ENCODE assay signal across 8 mouse cellular contexts in the genomic region with DNA sequence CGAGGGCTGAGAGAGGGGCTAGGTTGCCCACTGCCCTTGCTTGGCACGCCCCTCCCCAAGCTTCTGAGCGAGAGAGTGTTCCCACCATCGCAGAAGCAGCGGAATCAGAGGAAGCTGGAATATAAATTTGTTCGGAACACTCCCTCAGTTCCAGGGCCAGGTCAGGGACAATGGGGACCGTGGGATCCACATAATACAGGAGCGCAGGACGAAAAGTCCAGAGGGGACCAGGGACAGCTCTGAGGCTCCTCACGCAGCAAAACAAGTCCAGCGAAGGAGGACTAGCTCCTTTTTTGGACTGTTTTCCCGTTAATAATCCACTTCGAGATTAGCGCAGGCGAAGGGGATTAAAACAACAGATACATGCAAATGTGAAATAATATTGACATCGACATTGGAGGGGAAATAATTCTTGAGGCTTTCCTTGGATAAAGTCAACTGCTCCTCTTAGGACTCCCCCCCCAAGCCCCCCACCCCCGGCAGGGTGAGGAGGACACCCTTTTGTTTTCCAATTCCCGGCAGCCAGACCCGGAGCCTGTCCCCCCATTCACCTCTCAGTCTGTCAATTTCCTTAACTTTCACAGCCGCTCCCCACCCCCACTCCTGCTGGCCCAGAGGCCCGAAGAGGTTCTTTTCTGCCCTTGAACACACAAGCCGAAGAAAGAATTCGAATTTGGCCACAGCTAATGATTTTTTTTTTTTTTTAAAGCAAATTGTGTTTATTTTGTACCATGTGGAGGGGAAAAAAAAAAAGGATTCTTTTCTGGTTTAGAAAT. TPM values are rescaled to one million over a fixed set of nuclear protein-coding genes. Genes with fewer than 3 reads are reported as not detected.
A peak's percentile ranks its signal among the peaks of the same experiment; 100 is the strongest.
DNase-seq lines count a peak whose midpoint lies in the region; ATAC-seq and TF ChIP-seq lines count a peak whose summit lies in the region.

No protein-coding gene starts in this region.

- H3K4me1 ChIP-seq in cerebellum, adult 2 months (ENCODE audit: control insufficient read depth, insufficient read depth, low read length) = 0 out of 2 replicates have a peak, but pooled peaks cover 2% of the 10 kb centered on the region
- peaks cover 31% of the 10 kb centered on the region for H3K4me1 ChIP-seq in forebrain, embryonic 12.5 days
- H3K4me1 ChIP-seq in hindbrain, embryonic 10.5 days (replicated peaks) = peaks cover 37% of the 10 kb centered on the region
- H3K4me1 ChIP-seq in limb, embryonic 11.5 days (ENCODE audit: control insufficient read depth, insufficient read depth, low read length) = peaks cover 6% of the 10 kb centered on the region
- H3K4me1 ChIP-seq in midbrain, embryonic 12.5 days = peaks cover 28% of the 10 kb centered on the region

- no peaks in the 10 kb centered on the region for H3K36me3 ChIP-seq in forebrain, embryonic 12.5 days (replicated peaks)
- H3K36me3 ChIP-seq in hindbrain, embryonic 10.5 days = no peaks in the 10 kb centered on the region
- no peaks in the 10 kb centered on the region for H3K36me3 ChIP-seq in limb, embryonic 11.5 days (ENCODE audit: control insufficient read depth, insufficient read depth, low read length)
- H3K36me3 ChIP-seq in midbrain, embryonic 12.5 days = no peaks in the 10 kb centered on the region

- peak; percentile 25 to 27 for DNase-seq in cerebellum, adult 2 months
- DNase-seq in cerebellum, adult 11-12 months = no peak
- DNase-seq in R1 (ENCODE audit: low read depth, low spot score) = peak; percentile 29
- peak; percentile 76 for DNase-seq in hindbrain, embryonic 10.5 days (ENCODE audit: low spot score)
- no peak for DNase-seq in limb, embryonic 11.5 days (ENCODE audit: low spot score)

- no peak for TF ChIP-seq POLR2A in cerebellum, adult 2 months (IDR thresholded peaks at IDR 0.05; ENCODE audit: borderline replicate concordance, insufficient read depth, low read length)

- H3K27me3 ChIP-seq in cerebellum, adult 2 months (ENCODE audit: control insufficient read depth, insufficient read depth, low read length) = peaks cover 11% of the 10 kb centered on the region; the same call in 1 of the 2 replicates
- H3K27me3 ChIP-seq in forebrain, embryonic 12.5 days = no peaks in the 10 kb centered on the region
- H3K27me3 ChIP-seq in hindbrain, embryonic 10.5 days (ENCODE audit: insufficient read depth, poor library complexity, severe bottlenecking) = no peaks in the 10 kb centered on the region
- peaks cover 7% of the 10 kb centered on the region for H3K27me3 ChIP-seq in limb, embryonic 11.5 days (ENCODE audit: control insufficient read depth, insufficient read depth, low read length)
- H3K27me3 ChIP-seq in midbrain, embryonic 12.5 days = no peaks in the 10 kb centered on the region

- no peaks in the 10 kb centered on the region for H3K9me3 ChIP-seq in forebrain, embryonic 12.5 days
- H3K9me3 ChIP-seq in hindbrain, embryonic 10.5 days = no peaks in the 10 kb centered on the region
- no peaks in the 10 kb centered on the region for H3K9me3 ChIP-seq in limb, embryonic 11.5 days (ENCODE audit: control insufficient read depth, low read length)
- no peaks in the 10 kb centered on the region for H3K9me3 ChIP-seq in midbrain, embryonic 12.5 days

- WGBS in cerebellum, adult 2 months = 3% methylated on average over 23 of the region's 23 CpGs
- WGBS in forebrain, embryonic 12.5 days = under 1% methylated on average over 23 of the region's 23 CpGs
- WGBS in hindbrain, embryonic 10.5 days = under 1% methylated on average over 23 of the region's 23 CpGs
- under 1% methylated on average over 23 of the region's 23 CpGs for WGBS in limb, embryonic 11.5 days
- WGBS in midbrain, embryonic 12.5 days = under 1% methylated on average over 23 of the region's 23 CpGs

- no peak for TF ChIP-seq CTCF in cerebellum, adult 2 months (IDR thresholded peaks at IDR 0.05; ENCODE audit: borderline replicate concordance, insufficient read depth, low read depth, low read length)

- ATAC-seq in forebrain, embryonic 12.5 days (ENCODE audit: low FRiP score) = peak; percentile 45
- ATAC-seq in limb, embryonic 11.5 days (ENCODE audit: insufficient number of reproducible peaks, low FRiP score, low TSS enrichment, low read depth) = no peak
- ATAC-seq in midbrain, embryonic 12.5 days (ENCODE audit: low FRiP score, low read depth) = peak; percentile 45
- ATAC-seq in frontal cortex, adult (ENCODE audit: low TSS enrichment) = no peak

- peak overlapping the region; percentile 72 for H3K4me2 ChIP-seq in forebrain, embryonic 12.5 days
- peak overlapping the region; percentile 82 for H3K4me2 ChIP-seq in limb, embryonic 11.5 days (ENCODE audit: low read depth, severe bottlenecking)
- H3K4me2 ChIP-seq in midbrain, embryonic 12.5 days (replicated peaks) = peak overlapping the region; percentile 71

- H3K27ac ChIP-seq in cerebellum, adult 2 months (ENCODE audit: insufficient read depth, low read length) = peak overlapping the region; percentile 69; the same call in 1 of the 2 replicates
- peak overlapping the region; percentile 91 for H3K27ac ChIP-seq in forebrain, embryonic 12.5 days
- H3K27ac ChIP-seq in hindbrain, embryonic 10.5 days = peak overlapping the region; percentile 95
- no peak overlapping the region for H3K27ac ChIP-seq in limb, embryonic 11.5 days (replicated peaks; ENCODE audit: low read depth, low read length)
- peak overlapping the region; percentile 92 for H3K27ac ChIP-seq in midbrain, embryonic 12.5 days (replicated peaks)

- H3K4me3 ChIP-seq in cerebellum, adult 2 months (replicated peaks; ENCODE audit: insufficient read depth, low read depth, low read length) = peak overlapping the region; percentile 19
- peak overlapping the region; percentile 60 for H3K4me3 ChIP-seq in forebrain, embryonic 12.5 days (replicated peaks)
- peak overlapping the region; percentile 70 for H3K4me3 ChIP-seq in hindbrain, embryonic 10.5 days
- H3K4me3 ChIP-seq in limb, embryonic 11.5 days (ENCODE audit: low read depth, low read length) = peak overlapping the region; percentile 43
- H3K4me3 ChIP-seq in midbrain, embryonic 12.5 days = peak overlapping the region; percentile 56

- H3K9ac ChIP-seq in forebrain, embryonic 12.5 days = peak overlapping the region; percentile 74
- H3K9ac ChIP-seq in limb, embryonic 11.5 days (ENCODE audit: low read length) = no peak overlapping the region
- peak overlapping the region; percentile 65 for H3K9ac ChIP-seq in midbrain, embryonic 12.5 days (replicated peaks)

RNA-seq across cellular contexts. Expression of a gene that starts 1.3 kb away (rescaled TPM):
- 35.8 and 40.5 TPM in 2 replicates for polyA plus RNA-seq in cerebellum, adult 2 months (2012; rRNA removed)
- polyA plus RNA-seq in forebrain, embryonic 12.5 days (2016; fragmentation: Nextera tagmentation; extraction: Ambion mirVana) = 63.3 and 74.3 TPM in 2 replicates
- 49.3 and 54.1 TPM in 2 replicates for polyA plus RNA-seq in hindbrain, embryonic 10.5 days (2016; fragmentation: Nextera tagmentation; extraction: Ambion mirVana)
- 6.7 and 7.6 TPM in 2 replicates for polyA plus RNA-seq in limb, embryonic 11.5 days (2014; fragmentation: Nextera tagmentation; extraction: Ambion mirVana)
- polyA plus RNA-seq in midbrain, embryonic 12.5 days (2016; fragmentation: Nextera tagmentation; extraction: Ambion mirVana) = 66.6 and 68.7 TPM in 2 replicates

Comparison
In these comparisons a context has a peak if more than half of its experiments do, and no peak if none do; other contexts are left out.
1. DNase-seq: peak in cerebellum, adult 2 months (2 of 2), R1 (single experiment) and hindbrain, embryonic 10.5 days (single experiment); none in cerebellum, adult 11-12 months (single experiment) and limb, embryonic 11.5 days (single experiment).
2. H3K4me3 ChIP-seq: peak in every context shown above with its lines; median percentile 70 in hindbrain, embryonic 10.5 days; 60 in forebrain, embryonic 12.5 days; 56 in midbrain, embryonic 12.5 days; 43 in limb, embryonic 11.5 days; 19 in cerebellum, adult 2 months.
3. ATAC-seq: peak in forebrain, embryonic 12.5 days (single experiment) and midbrain, embryonic 12.5 days (single experiment); none in limb, embryonic 11.5 days (single experiment) and frontal cortex, adult (single experiment).
4. Peak in every context shown above with its lines, with median percentiles within 50 percentile points of each other: H3K4me2 ChIP-seq.